Mouse (Mus musculus) CD4-positive, CD25-positive, alpha-beta regulatory T cell (primary cell): ENCODE results near the gene Shisa8. TPM values are rescaled to one million over a fixed set of nuclear protein-coding genes. Genes with fewer than 3 reads are reported as not detected.

ENCODE experiments used
- polyA plus RNA-seq: library from polyadenylated mRNA; unstranded; fragments of 100-300 nt; shearing (Covaris generic); gene quantifications from one replicate; pipeline ENCODE4 v1.2.1, GENCODE M21; 2017

Gene Shisa8
- 0.29 TPM for polyA plus RNA-seq

GRCm38 (mm10) chr15:82212752-82213063 lies at the start of gene Shisa8:
TSS of gene Shisa8 (minus strand) at chr15:82212815.

GRCm38 (mm10) chr15:82252097-82252496 lies 39.5 kb upstream of the Shisa8 start, which contains the start of gene 1500009C09Rik:
TSS of gene 1500009C09Rik (plus strand) at chr15:82252397.

GRCm38 (mm10) chr15:82244115-82244804 lies 31.6 kb upstream of the Shisa8 start, which contains the start of gene Cenpm:
TSS of gene Cenpm (minus strand) at chr15:82244748.

GRCm38 (mm10) chr15:82223657-82224601 lies 11.3 kb upstream of the Shisa8 start, which contains the start of gene Tnfrsf13c:
TSS of gene Tnfrsf13c (minus strand) at chr15:82224369.

Other genes with a start within 250 kb of the Shisa8 start
- not detected for gene 1700029P11Rik, start 232.3 kb downstream of the Shisa8 start, polyA plus RNA-seq
- 76.9 TPM for gene Xrcc6, start 225.0 kb downstream of the Shisa8 start, polyA plus RNA-seq
- gene Desi1, start 179.0 kb downstream of the Shisa8 start, polyA plus RNA-seq, result 33.7 TPM
- gene Snu13, start 165.2 kb downstream of the Shisa8 start, polyA plus RNA-seq, result 164 TPM
- not detected for gene 4930407I10Rik, start 153.7 kb downstream of the Shisa8 start, polyA plus RNA-seq
- 0.04 TPM for gene Mei1, start 142.8 kb downstream of the Shisa8 start, polyA plus RNA-seq
- gene Ccdc134, start 84.9 kb downstream of the Shisa8 start, polyA plus RNA-seq, result 27.4 TPM
- 142 TPM for gene Srebf2, start 65.6 kb downstream of the Shisa8 start, polyA plus RNA-seq
- 2.5 TPM for gene Tnfrsf13c, start 11.6 kb upstream of the Shisa8 start, polyA plus RNA-seq
- 5.0 TPM for gene Cenpm, start 31.9 kb upstream of the Shisa8 start, polyA plus RNA-seq
- gene 1500009C09Rik, start 39.6 kb upstream of the Shisa8 start, polyA plus RNA-seq, result not detected
- gene Sept3, start 62.1 kb upstream of the Shisa8 start, polyA plus RNA-seq, result 0.31 TPM
- 0.12 TPM for gene Wbp2nl, start 86.1 kb upstream of the Shisa8 start, polyA plus RNA-seq
- 61.8 TPM for gene Naga, start 126.1 kb upstream of the Shisa8 start, polyA plus RNA-seq
- gene Pheta2, start 126.1 kb upstream of the Shisa8 start, polyA plus RNA-seq, result 5.5 TPM
- gene Smdt1, start 126.1 kb upstream of the Shisa8 start, polyA plus RNA-seq, result 178 TPM
- gene Ndufa6, start 141.5 kb upstream of the Shisa8 start, polyA plus RNA-seq, result 278 TPM
- 11.0 TPM for gene Cyp2d22, start 167.4 kb upstream of the Shisa8 start, polyA plus RNA-seq
- not detected for gene Cyp2d11, start 181.2 kb upstream of the Shisa8 start, polyA plus RNA-seq
- not detected for gene Cyp2d10, start 194.4 kb upstream of the Shisa8 start, polyA plus RNA-seq
- not detected for gene Cyp2d9, start 220.6 kb upstream of the Shisa8 start, polyA plus RNA-seq